Mouse (Mus musculus) layer of hippocampus, postnatal 36 days (tissue): ENCODE data around the gene Vpreb1. TPM values are rescaled to one million over a fixed set of nuclear protein-coding genes. Genes with fewer than 3 reads are reported as not detected.
"Not testable (repeated sequence)": the region's sequence is repeated elsewhere in the genome, so short reads cannot be mapped to it uniquely, and the experiment has no call there.

ENCODE experiments used
- DNase-seq, 2 experiments: peaks; one replicate each; pipeline ENCODE4 v3.0.0; 2022
- total RNA-seq, 2 experiments: library from RNA; stranded (reverse); gene quantifications; 2 replicates each; pipeline ENCODE4 v1.2.3; 2021

Gene Vpreb1
- total RNA-seq, result 1 to 10 TPM in 1 of 2 experiments, not detected in 1; 1.5 TPM

GRCm38 (mm10) chr16:16870617-16871331 is at the start of gene Vpreb1, which contains the start of gene Top3b:
Gene Vpreb1, minus strand, starts transcription at chr16:16870843.
Gene Top3b, plus strand, starts transcription at chr16:16870736.
- peak; percentile 87 to 88 for DNase-seq

GRCm38 (mm10) chr16:16918441-16919117 is 47.9 kb upstream of the Vpreb1 start:
- DNase-seq, result peak; percentile 42 to 45

- DNase-seq, result no peak
Measured at GRCm38 (mm10) chr16:16913440-16913839, 42.8 kb upstream of the Vpreb1 start.

- peak; percentile 76 to 78 for DNase-seq
Measured at GRCm38 (mm10) chr16:16911641-16912597, 41.3 kb upstream of the Vpreb1 start.

- DNase-seq, result no peak
Measured at GRCm38 (mm10) chr16:16907799-16908198, 37.2 kb upstream of the Vpreb1 start.

- DNase-seq, result no peak
Measured at GRCm38 (mm10) chr16:16903188-16903587, 32.5 kb upstream of the Vpreb1 start.

- DNase-seq, result no peak
Measured at GRCm38 (mm10) chr16:16902329-16902728, 31.7 kb upstream of the Vpreb1 start.

- DNase-seq, result no peak
Measured at GRCm38 (mm10) chr16:16897056-16897584, 26.5 kb upstream of the Vpreb1 start.

- peak; percentile 95 to 97 for DNase-seq
Measured at GRCm38 (mm10) chr16:16896382-16897055, 25.9 kb upstream of the Vpreb1 start, which contains the start of gene Ppm1f. Gene Ppm1f, plus strand, starts transcription at chr16:16896469.

- no peak for DNase-seq
Measured at GRCm38 (mm10) chr16:16896015-16896381, 25.4 kb upstream of the Vpreb1 start.

- no peak for DNase-seq
Measured at GRCm38 (mm10) chr16:16892366-16892765, 21.7 kb upstream of the Vpreb1 start.

GRCm38 (mm10) chr16:16888341-16888740 is 17.7 kb upstream of the Vpreb1 start:
- no peak for DNase-seq

GRCm38 (mm10) chr16:16879025-16879424 is 8.4 kb upstream of the Vpreb1 start:
- DNase-seq, result no peak

GRCm38 (mm10) chr16:16870241-16870616 is 414 bp downstream of the Vpreb1 start:
- no peak for DNase-seq

- no peak for DNase-seq
Measured at GRCm38 (mm10) chr16:16865696-16866561, 4.7 kb downstream of the Vpreb1 start.

GRCm38 (mm10) chr16:16865217-16865616 is 5.4 kb downstream of the Vpreb1 start:
- no peak for DNase-seq

- DNase-seq, result no peak
Measured at GRCm38 (mm10) chr16:16863978-16864377, 6.7 kb downstream of the Vpreb1 start, which contains the start of gene Igll1. Gene Igll1, minus strand, starts transcription at chr16:16863985.

GRCm38 (mm10) chr16:16862288-16862687 is 8.4 kb downstream of the Vpreb1 start:
- DNase-seq, result no peak

- DNase-seq, result no peak
Measured at GRCm38 (mm10) chr16:16856731-16857476, 13.7 kb downstream of the Vpreb1 start.

GRCm38 (mm10) chr16:16856054-16856453 is 14.6 kb downstream of the Vpreb1 start:
- not testable (repeated sequence) for DNase-seq
